Mouse (Mus musculus): ENCODE data around the gene Gadd45g. TPM values are rescaled to one million over a fixed set of nuclear protein-coding genes. Genes with fewer than 3 reads are reported as not detected.
A peak's percentile ranks its signal among the peaks of the same experiment; 100 is the strongest.

Gene Gadd45g
- polyA plus RNA-seq, 1 experiment from 2014 or later, result 44.2 TPM

- WGBS, result 8% methylated on average over 12 of the region's 12 CpGs
- Histone ChIP-seq H3K4me2 (ENCODE audit: low read length) (no peak overlapping the region), H3K27ac (ENCODE audit: low read length) (no peak overlapping the region), H3K4me1 (ENCODE audit: control insufficient read depth, insufficient read depth, low read length) (peaks cover 12% of the 10 kb centered on the region), H3K4me3 (ENCODE audit: low read depth, low read length) (no peak overlapping the region), H3K36me3 (ENCODE audit: control insufficient read depth, insufficient read depth, low read length) (no peaks in the 10 kb centered on the region), H3K27me3 (ENCODE audit: control insufficient read depth, insufficient read depth, low read depth, low read length) (peaks cover 24% of the 10 kb centered on the region), H3K9ac (ENCODE audit: low read depth, low read length) (no peak overlapping the region), H3K9me3 (replicated peaks; ENCODE audit: control insufficient read depth, low read length, poor library complexity, severe bottlenecking) (no peaks in the 10 kb centered on the region)
- no peak for ATAC-seq
Measured at GRCm38 (mm10) chr13:51841541-51842115, 4.8 kb upstream of the Gadd45g start.

GRCm38 (mm10) chr13:51842191-51842590 is 4.3 kb upstream of the Gadd45g start:
- 9% methylated on average over 5 of the region's 5 CpGs for WGBS
- Histone ChIP-seq H3K27ac (ENCODE audit: low read length) (no peak overlapping the region), H3K4me2 (ENCODE audit: low read length) (no peak overlapping the region), H3K36me3 (ENCODE audit: control insufficient read depth, insufficient read depth, low read length) (no peaks in the 10 kb centered on the region), H3K27me3 (ENCODE audit: control insufficient read depth, insufficient read depth, low read depth, low read length) (peaks cover 24% of the 10 kb centered on the region), H3K9me3 (replicated peaks; ENCODE audit: control insufficient read depth, low read length, poor library complexity, severe bottlenecking) (no peaks in the 10 kb centered on the region), H3K4me3 (ENCODE audit: low read depth, low read length) (no peak overlapping the region), H3K4me1 (ENCODE audit: control insufficient read depth, insufficient read depth, low read length) (peaks cover 12% of the 10 kb centered on the region), H3K9ac (ENCODE audit: low read depth, low read length) (no peak overlapping the region)
- ATAC-seq, result no peak

DNA sequence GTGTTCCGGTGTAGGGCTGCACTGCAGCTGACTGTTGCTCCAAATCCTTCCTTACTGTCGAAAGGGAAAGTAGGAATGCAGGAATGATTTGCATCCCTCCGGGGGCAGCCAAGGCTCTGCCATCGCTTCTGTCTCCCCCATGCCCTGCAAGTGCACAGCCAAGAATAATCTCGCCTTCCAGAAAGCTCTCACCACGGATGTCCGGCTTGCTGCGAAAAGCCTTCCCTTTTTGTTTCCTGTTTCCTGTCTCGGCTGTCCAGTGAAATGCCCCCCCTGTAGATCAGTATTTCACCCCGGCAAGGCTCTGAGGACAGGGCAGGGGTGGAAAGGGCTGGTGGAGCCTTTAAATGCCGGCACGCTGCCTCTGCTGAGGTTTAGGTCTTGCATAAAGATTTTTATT is 3.7 kb upstream of the Gadd45g start:
- no peak overlapping the region for H3K27ac ChIP-seq (ENCODE audit: low read length)
- H3K9ac ChIP-seq (ENCODE audit: low read depth, low read length), result no peak overlapping the region
- no peak overlapping the region for H3K4me2 ChIP-seq (ENCODE audit: low read length)
- no peak overlapping the region for H3K4me3 ChIP-seq (ENCODE audit: low read depth, low read length)
- 8% methylated on average over 12 of the region's 12 CpGs for WGBS
- H3K9me3 ChIP-seq (replicated peaks; ENCODE audit: control insufficient read depth, low read length, poor library complexity, severe bottlenecking), result no peaks in the 10 kb centered on the region
- no peaks in the 10 kb centered on the region for H3K36me3 ChIP-seq (ENCODE audit: control insufficient read depth, insufficient read depth, low read length)
- no peak for ATAC-seq
- H3K4me1 ChIP-seq (ENCODE audit: control insufficient read depth, insufficient read depth, low read length), result peaks cover 12% of the 10 kb centered on the region
- peaks cover 23% of the 10 kb centered on the region for H3K27me3 ChIP-seq (ENCODE audit: control insufficient read depth, insufficient read depth, low read depth, low read length)

GRCm38 (mm10) chr13:51843298-51843697 is 3.2 kb upstream of the Gadd45g start:
- Histone ChIP-seq H3K9ac (ENCODE audit: low read depth, low read length) (no peak overlapping the region), H3K4me3 (ENCODE audit: low read depth, low read length) (no peak overlapping the region), H3K27me3 (ENCODE audit: control insufficient read depth, insufficient read depth, low read depth, low read length) (peaks cover 17% of the 10 kb centered on the region), H3K36me3 (ENCODE audit: control insufficient read depth, insufficient read depth, low read length) (no peaks in the 10 kb centered on the region), H3K4me2 (ENCODE audit: low read length) (no peak overlapping the region), H3K9me3 (replicated peaks; ENCODE audit: control insufficient read depth, low read length, poor library complexity, severe bottlenecking) (no peaks in the 10 kb centered on the region), H3K27ac (ENCODE audit: low read length) (no peak overlapping the region), H3K4me1 (ENCODE audit: control insufficient read depth, insufficient read depth, low read length) (peaks cover 13% of the 10 kb centered on the region)
- no peak for ATAC-seq
- WGBS, result 55% methylated on average over 4 of the region's 4 CpGs

DNA sequence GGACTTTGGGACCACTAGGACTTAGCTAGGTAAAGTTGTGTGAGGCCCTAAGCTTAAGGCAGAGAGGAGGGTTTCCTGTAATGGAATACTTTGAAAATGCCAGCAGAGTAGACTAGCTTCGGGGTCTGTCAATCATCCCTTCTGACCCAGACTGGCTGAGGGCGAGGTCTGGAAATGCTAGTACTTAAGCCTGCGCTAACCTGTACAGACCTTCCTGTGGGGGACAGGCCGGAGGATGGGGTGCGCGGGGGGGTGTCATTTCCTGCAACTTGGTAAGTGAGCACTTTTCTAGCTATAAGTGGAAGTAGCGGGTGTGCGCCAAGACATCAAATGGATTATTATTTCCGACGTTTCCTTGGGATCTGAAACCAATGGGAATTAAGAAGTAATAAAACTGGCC is 2.4 kb upstream of the Gadd45g start:
- Histone ChIP-seq H3K27me3 (ENCODE audit: control insufficient read depth, insufficient read depth, low read depth, low read length) (peaks cover 10% of the 10 kb centered on the region), H3K9ac (ENCODE audit: low read depth, low read length) (no peak overlapping the region), H3K36me3 (ENCODE audit: control insufficient read depth, insufficient read depth, low read length) (no peaks in the 10 kb centered on the region), H3K4me3 (ENCODE audit: low read depth, low read length) (no peak overlapping the region), H3K27ac (ENCODE audit: low read length) (no peak overlapping the region), H3K4me1 (ENCODE audit: control insufficient read depth, insufficient read depth, low read length) (peaks cover 20% of the 10 kb centered on the region), H3K4me2 (ENCODE audit: low read length) (no peak overlapping the region), H3K9me3 (replicated peaks; ENCODE audit: control insufficient read depth, low read length, poor library complexity, severe bottlenecking) (no peaks in the 10 kb centered on the region)
- WGBS, result 87% methylated on average over 10 of the region's 10 CpGs
- no peak for ATAC-seq

- H3K4me1 ChIP-seq (ENCODE audit: control insufficient read depth, insufficient read depth, low read length), result peaks cover 25% of the 10 kb centered on the region
- H3K9me3 ChIP-seq (replicated peaks; ENCODE audit: control insufficient read depth, low read length, poor library complexity, severe bottlenecking), result no peaks in the 10 kb centered on the region
- no peak overlapping the region for H3K4me3 ChIP-seq (ENCODE audit: low read depth, low read length)
- 17% methylated on average over 10 of the region's 10 CpGs for WGBS
- no peak overlapping the region for H3K27ac ChIP-seq (ENCODE audit: low read length)
- H3K9ac ChIP-seq (ENCODE audit: low read depth, low read length), result no peak overlapping the region
- peaks cover 7% of the 10 kb centered on the region; the same call in 1 of the 2 replicates for H3K27me3 ChIP-seq (ENCODE audit: control insufficient read depth, insufficient read depth, low read depth, low read length)
- no peak for ATAC-seq
- no peaks in the 10 kb centered on the region for H3K36me3 ChIP-seq (ENCODE audit: control insufficient read depth, insufficient read depth, low read length)
- H3K4me2 ChIP-seq (ENCODE audit: low read length), result no peak overlapping the region
Measured at GRCm38 (mm10) chr13:51844661-51845060, 1.8 kb upstream of the Gadd45g start.

GRCm38 (mm10) chr13:51845072-51845471 is 1.4 kb upstream of the Gadd45g start:
- H3K9me3 ChIP-seq (replicated peaks; ENCODE audit: control insufficient read depth, low read length, poor library complexity, severe bottlenecking), result no peaks in the 10 kb centered on the region
- H3K9ac ChIP-seq (ENCODE audit: low read depth, low read length), result peak overlapping the region; percentile 73
- peak overlapping the region; percentile 65; the same call in 1 of the 2 replicates for H3K27ac ChIP-seq (ENCODE audit: low read length)
- peak overlapping the region; percentile 97 for H3K4me2 ChIP-seq (ENCODE audit: low read length)
- H3K4me1 ChIP-seq (ENCODE audit: control insufficient read depth, insufficient read depth, low read length), result peaks cover 27% of the 10 kb centered on the region
- H3K4me3 ChIP-seq (ENCODE audit: low read depth, low read length), result peak overlapping the region; percentile 47
- WGBS, result 8% methylated on average over 10 of the region's 10 CpGs
- H3K27me3 ChIP-seq (ENCODE audit: control insufficient read depth, insufficient read depth, low read depth, low read length), result peaks cover 7% of the 10 kb centered on the region; the same call in 1 of the 2 replicates
- no peak for ATAC-seq
- H3K36me3 ChIP-seq (ENCODE audit: control insufficient read depth, insufficient read depth, low read length), result no peaks in the 10 kb centered on the region

DNA sequence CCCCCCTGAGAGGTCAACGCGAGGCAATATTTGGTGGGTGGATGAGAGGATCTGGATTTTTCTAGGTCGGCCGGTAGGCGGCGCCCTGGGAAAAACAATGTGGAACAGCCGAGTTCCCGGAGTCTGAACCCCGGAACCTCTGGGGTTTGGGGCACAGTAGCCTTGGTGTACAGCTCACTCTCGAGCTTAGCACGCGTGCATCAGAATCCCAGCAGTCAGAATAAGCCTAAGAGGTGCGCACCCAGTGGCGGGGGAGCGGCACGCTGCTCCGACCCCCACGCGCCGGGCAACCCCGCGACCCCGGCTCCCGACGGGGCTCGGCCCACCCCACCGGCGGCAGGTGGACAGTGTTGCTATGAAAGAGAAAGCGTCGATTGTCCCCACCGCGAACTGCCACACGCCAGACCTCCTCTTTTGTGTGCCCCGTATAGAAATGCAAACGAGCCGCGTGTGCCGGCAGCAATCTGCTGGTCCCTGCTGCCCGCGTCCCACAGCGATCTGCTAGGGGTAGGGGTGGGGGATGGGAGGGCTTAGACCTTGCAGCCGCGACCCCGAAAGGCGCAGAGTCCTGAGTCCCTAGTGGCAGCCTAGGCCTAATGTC is 787 bp upstream of the Gadd45g start:
- peak overlapping the region; percentile 65 for H3K27ac ChIP-seq (ENCODE audit: low read length)
- peaks cover 27% of the 10 kb centered on the region for H3K4me1 ChIP-seq (ENCODE audit: control insufficient read depth, insufficient read depth, low read length)
- H3K4me2 ChIP-seq (ENCODE audit: low read length), result peak overlapping the region; percentile 97
- ATAC-seq, result peak; percentile 65
- H3K9ac ChIP-seq (ENCODE audit: low read depth, low read length), result peak overlapping the region; percentile 73
- WGBS, result under 1% methylated on average over 45 of the region's 45 CpGs
- no peaks in the 10 kb centered on the region for H3K9me3 ChIP-seq (replicated peaks; ENCODE audit: control insufficient read depth, low read length, poor library complexity, severe bottlenecking)
- H3K4me3 ChIP-seq (ENCODE audit: low read depth, low read length), result peak overlapping the region; percentile 47
- H3K36me3 ChIP-seq (ENCODE audit: control insufficient read depth, insufficient read depth, low read length), result no peaks in the 10 kb centered on the region
- peaks cover 7% of the 10 kb centered on the region; the same call in 1 of the 2 replicates for H3K27me3 ChIP-seq (ENCODE audit: control insufficient read depth, insufficient read depth, low read depth, low read length)
